ENCODE assay signal across 11 mouse cellular contexts in genomic region chr11:87666256-87667035, GRCm38 (mm10). TPM values are rescaled to one million over a fixed set of nuclear protein-coding genes. Genes with fewer than 3 reads are reported as not detected.
A peak's percentile ranks its signal among the peaks of the same experiment; 100 is the strongest.
DNase-seq lines count a peak whose midpoint lies in the region; ATAC-seq and TF ChIP-seq lines count a peak whose summit lies in the region.
"Had no signal": no experiment of that assay in that cellular context is flagged by ENCODE, and none has a peak within 500 bp of the region (broad histone marks: within the 10 kb centered on the region; RNA-seq: fewer than 3 reads in every experiment).

No protein-coding gene starts in this region.

- dilution Hi-C loops in CH12.LX (cut with MboI; ENCODE audit: extremely low pct_ligation_motif_present, extremely low pct_unique_long_range_greater_than_20kb, low sequenced_read_pairs) = no loop called here

- TF ChIP-seq POLR2A in CH12.LX (IDR thresholded peaks at IDR 0.05; ENCODE audit: low read depth, low read length) = peak; percentile 62

- no peaks in the 10 kb centered on the region for H3K4me1 ChIP-seq in kidney, postnatal 0 days (replicated peaks; ENCODE audit: insufficient read depth, low read length)
- H3K4me1 ChIP-seq in CH12.LX (ENCODE audit: control insufficient read depth in 1 of 2, insufficient read depth in 2 of 2) = peaks cover 4 to 39% of the 10 kb centered on the region in 2 experiments
- H3K4me1 ChIP-seq in liver, postnatal 0 days (ENCODE audit: insufficient read depth) = no peaks in the 10 kb centered on the region
- peaks cover 5% of the 10 kb centered on the region; the same call in 1 of the 2 replicates for H3K4me1 ChIP-seq in forebrain, embryonic 13.5 days

- H3K27me3 ChIP-seq in kidney, postnatal 0 days (ENCODE audit: insufficient read depth, low read length) = no peaks in the 10 kb centered on the region
- H3K27me3 ChIP-seq in CH12.LX (replicated peaks) = no peaks in the 10 kb centered on the region
- no peaks in the 10 kb centered on the region for H3K27me3 ChIP-seq in liver, postnatal 0 days (ENCODE audit: insufficient read depth, low read length)
- H3K27me3 ChIP-seq in forebrain, embryonic 13.5 days = peaks cover 15% of the 10 kb centered on the region

- peak overlapping the region; percentile 6; the same call in 1 of the 2 replicates for H3K27ac ChIP-seq in kidney, postnatal 0 days
- peak overlapping the region; percentile 85 for H3K27ac ChIP-seq in CH12.LX (ENCODE audit: insufficient read depth, low read depth)
- H3K27ac ChIP-seq in liver, postnatal 0 days (ENCODE audit: low read depth) = peak overlapping the region; percentile 84
- H3K27ac ChIP-seq in forebrain, embryonic 13.5 days = no peak overlapping the region
- H3K27ac ChIP-seq: hindbrain, embryonic 10.5 days had no signal

- WGBS in kidney, postnatal 0 days = 49% methylated on average over 12 of the region's 12 CpGs
- 40% methylated on average over 12 of the region's 12 CpGs for WGBS in liver, postnatal 0 days (ENCODE audit: insufficient replicate concordance)
- 82% methylated on average over 12 of the region's 12 CpGs for WGBS in forebrain, embryonic 13.5 days

- no peak for TF ChIP-seq RAD21 in CH12.LX (IDR thresholded peaks at IDR 0.05; ENCODE audit: low read depth, low read length)

- H3K4me2 ChIP-seq in kidney, postnatal 0 days (ENCODE audit: low read length) = peak overlapping the region; percentile 34
- peak overlapping the region; percentile 31 for H3K4me2 ChIP-seq in CH12.LX (ENCODE audit: insufficient read depth, low read depth, poor library complexity, severe bottlenecking)
- H3K4me2 ChIP-seq in liver, postnatal 0 days (ENCODE audit: low read depth, low read length) = peak overlapping the region; percentile 71
- H3K4me2 ChIP-seq in forebrain, embryonic 13.5 days = no peak overlapping the region

- no peaks in the 10 kb centered on the region for H3K9me3 ChIP-seq in kidney, postnatal 0 days (replicated peaks; ENCODE audit: low read length)
- peaks cover 2% of the 10 kb centered on the region for H3K9me3 ChIP-seq in CH12.LX (replicated peaks; ENCODE audit: low read length)
- no peaks in the 10 kb centered on the region for H3K9me3 ChIP-seq in liver, postnatal 0 days (ENCODE audit: low read length)
- H3K9me3 ChIP-seq in forebrain, embryonic 13.5 days (replicated peaks) = no peaks in the 10 kb centered on the region
- H3K9me3 ChIP-seq: hindbrain, embryonic 10.5 days had no signal

- no peak for TF ChIP-seq CTCF in kidney, postnatal 0 days (IDR thresholded peaks at IDR 0.05; ENCODE audit: low read depth)
- TF ChIP-seq CTCF in CH12.LX (conservative IDR thresholded peaks at IDR 0.05 in 1 of 2, IDR thresholded peaks at IDR 0.05 in 1 of 2; ENCODE audit: low read depth in 2 of 2, low read length in 2 of 2) = no peak
- TF ChIP-seq CTCF in liver, postnatal 0 days (IDR thresholded peaks at IDR 0.05; ENCODE audit: low read depth) = no peak

- peak overlapping the region; percentile 17 for H3K4me3 ChIP-seq in kidney, postnatal 0 days (replicated peaks; ENCODE audit: low read depth, low read length)
- peak overlapping the region; percentile 60 to 80 (median 80) for H3K4me3 ChIP-seq in CH12.LX (replicated peaks in 1 of 3; ENCODE audit: low read depth in 2 of 3, low read length in 2 of 3, poor library complexity in 1 of 3)
- peak overlapping the region; percentile 36 for H3K4me3 ChIP-seq in liver, postnatal 0 days (ENCODE audit: low read depth, low read length)
- H3K4me3 ChIP-seq in forebrain, embryonic 13.5 days = no peak overlapping the region
- H3K4me3 ChIP-seq: hindbrain, embryonic 10.5 days had no signal

- ATAC-seq in kidney, postnatal 0 days (replicated peaks; ENCODE audit: low FRiP score, low read depth) = no peak
- peak; percentile 65 for ATAC-seq in granulocyte monocyte progenitor cell, adult 5-6 weeks (replicated peaks; ENCODE audit: poor library complexity, severe bottlenecking)
- no peak for ATAC-seq in liver, postnatal 0 days
- ATAC-seq in forebrain, embryonic 13.5 days = no peak
- ATAC-seq: forebrain, embryonic 14.5 days had no signal

- H3K36me3 ChIP-seq in kidney, postnatal 0 days (ENCODE audit: insufficient read depth, low read length) = no peaks in the 10 kb centered on the region
- H3K36me3 ChIP-seq in CH12.LX (replicated peaks in 1 of 2; ENCODE audit: control insufficient read depth in 1 of 2, insufficient read depth in 1 of 2, low read length in 1 of 2) = peaks cover 3 to 24% of the 10 kb centered on the region in 2 experiments
- no peaks in the 10 kb centered on the region for H3K36me3 ChIP-seq in liver, postnatal 0 days (replicated peaks; ENCODE audit: insufficient read depth, low read length)
- no peaks in the 10 kb centered on the region for H3K36me3 ChIP-seq in forebrain, embryonic 13.5 days (ENCODE audit: poor library complexity, severe bottlenecking)
- H3K36me3 ChIP-seq: hindbrain, embryonic 10.5 days had no signal

- peak overlapping the region; percentile 32; the same call in 1 of the 2 replicates for H3K9ac ChIP-seq in kidney, postnatal 0 days (ENCODE audit: low read depth, low read length)
- H3K9ac ChIP-seq in CH12.LX (ENCODE audit: insufficient read depth, low read depth) = peak overlapping the region; percentile 99
- H3K9ac ChIP-seq in liver, postnatal 0 days (replicated peaks) = peak overlapping the region; percentile 37
- no peak overlapping the region for H3K9ac ChIP-seq in forebrain, embryonic 13.5 days

- DNase-seq in kidney, postnatal 0 days (ENCODE audit: low spot score) = no peak
- no peak for DNase-seq in kidney, postnatal 14 days
- peak; percentile 63 for DNase-seq in CH12.LX (ENCODE audit: extremely low read depth)
- DNase-seq in liver, postnatal 0 days = no peak
- DNase-seq in natural killer cell, adult 2 months (ENCODE audit: low spot score in 2 of 2) = no peak
- no peak for DNase-seq in gastrocnemius, adult 18-20 months (ENCODE audit: low spot score)

- peaks cover 80% of the 10 kb centered on the region for H3K79me2 ChIP-seq in CH12.LX (replicated peaks; ENCODE audit: control insufficient read depth, extremely low read depth, insufficient read depth, poor library complexity, severe bottlenecking)

- in situ Hi-C loops in CH12.LX (cut with MboI; ENCODE audit: low pct_ligation_motif_present, low pct_unique_long_range_greater_than_20kb, low sequenced_read_pairs) = no loop called here

- no peak for TF ChIP-seq EP300 in CH12.LX (IDR thresholded peaks at IDR 0.05; ENCODE audit: low read length)
- TF ChIP-seq EP300 in liver, postnatal 0 days (IDR thresholded peaks at IDR 0.05; ENCODE audit: low read depth) = no peak

TF ChIP-seq in CH12.LX, 34 proteins besides CTCF, POLR2A, EP300 and RAD21 (continues in another document):
- TF ChIP-seq MXI1 (IDR thresholded peaks at IDR 0.05; ENCODE audit: low read depth, low read length) (peak; percentile 42; the same call in 1 of the 2 replicates), KAT2A (IDR thresholded peaks at IDR 0.05; ENCODE audit: insufficient replicate concordance, low read length) (no peak), NRF1 (IDR thresholded peaks at IDR 0.05; ENCODE audit: low read depth, low read length) (no peak), MYC (IDR thresholded peaks at IDR 0.05; ENCODE audit: low read depth, low read length) (peak; percentile 62; the same call in 1 of the 2 replicates), POLR2AphosphoS2 (IDR thresholded peaks at IDR 0.05; ENCODE audit: low read depth, low read length) (no peak), MAX (IDR thresholded peaks at IDR 0.05; ENCODE audit: low read length) (no peak), BHLHE40 (IDR thresholded peaks at IDR 0.05; ENCODE audit: low read depth, low read length) (peak; percentile 40; the same call in 1 of the 2 replicates), SIN3A (IDR thresholded peaks at IDR 0.05; ENCODE audit: low read length) (peak; percentile 85; the same call in 1 of the 2 replicates), MAFK (IDR thresholded peaks at IDR 0.05; ENCODE audit: insufficient replicate concordance, low read length) (no peak), ZMIZ1 (IDR thresholded peaks at IDR 0.05; ENCODE audit: low read depth, low read length) (no peak), ELF1 (IDR thresholded peaks at IDR 0.05; ENCODE audit: low read depth, low read length) (no peak), USF2 (conservative IDR thresholded peaks at IDR 0.05; ENCODE audit: low read depth, low read length) (no peak), TBP (conservative IDR thresholded peaks at IDR 0.05; ENCODE audit: low read depth, low read length) (no peak; the same call in none of the 2 replicates), TCF12 (IDR thresholded peaks at IDR 0.05; ENCODE audit: low read depth, low read length) (peak; percentile 62), MEF2A (IDR thresholded peaks at IDR 0.05; ENCODE audit: borderline replicate concordance, low read depth, low read length) (0 out of 2 replicates have a peak, but pooled peaks have one; percentile 22), HCFC1 (IDR thresholded peaks at IDR 0.05; ENCODE audit: low read depth, low read length) (no peak), CHD1 (IDR thresholded peaks at IDR 0.05; ENCODE audit: low read depth, low read length) (no peak), ETS1 (conservative IDR thresholded peaks at IDR 0.05; ENCODE audit: low read depth, low read length) (no peak)

RNA-seq across cellular contexts. Expression of gene Rnf43, which starts 3.9 kb away (rescaled TPM):
- 5.5 and 6.2 TPM in 2 replicates for polyA plus RNA-seq in kidney, postnatal 0 days (2015; fragmentation: Nextera tagmentation; extraction: Ambion mirVana)
- total RNA-seq in CH12.LX (2012; rRNA removed) (23.8 and 27.7 TPM in 2 replicates), CH12.LX (2014; rRNA removed) (10.7 and 12.2 TPM in 2 replicates)
- 26.3 and 27.8 TPM in 2 replicates for polyA plus RNA-seq in CH12.LX (2012; ENCODE audit: insufficient read length, low read depth)
- total RNA-seq in granulocyte monocyte progenitor cell, adult 5-6 weeks (2014; fragmentation: Nextera tagmentation) = 4.5 and 16.1 TPM in 2 replicates
- total RNA-seq in granulocyte monocyte progenitor cell, adult 5-6 weeks (2017) = 4.2 and 6.7 TPM in 2 replicates
- 4.2 and 5.8 TPM in 2 replicates for polyA plus RNA-seq in liver, postnatal 0 days (2015; fragmentation: Nextera tagmentation; extraction: Ambion mirVana)
- polyA plus RNA-seq in forebrain, embryonic 13.5 days (2015; fragmentation: Nextera tagmentation; extraction: Ambion mirVana) = 0.70 and 1.5 TPM in 2 replicates
- 1 to 10 TPM in 1 of 2 experiments, under 1 TPM in 1; 0.69 to 1.1 TPM for total RNA-seq in gastrocnemius, adult 18-20 months (2021)

RNA-seq across cellular contexts. Expression of gene Hsf5, which starts 49.5 kb away (rescaled TPM):
- polyA plus RNA-seq in kidney, postnatal 0 days (2015; fragmentation: Nextera tagmentation; extraction: Ambion mirVana) = 0.11 and 0.16 TPM in 2 replicates
- total RNA-seq in CH12.LX (2012; rRNA removed) (0.04 TPM in 1 of 2 replicates, not detected in the other), CH12.LX (2014; rRNA removed) (not detected in 2 replicates)
- not detected in 2 replicates for polyA plus RNA-seq in CH12.LX (2012; ENCODE audit: insufficient read length, low read depth)
- total RNA-seq in granulocyte monocyte progenitor cell, adult 5-6 weeks (2014; fragmentation: Nextera tagmentation) = not detected in 2 replicates
- not detected in 2 replicates for total RNA-seq in granulocyte monocyte progenitor cell, adult 5-6 weeks (2017)
- 0.04 TPM in 1 of 2 replicates, not detected in the other for polyA plus RNA-seq in liver, postnatal 0 days (2015; fragmentation: Nextera tagmentation; extraction: Ambion mirVana)
- polyA plus RNA-seq in forebrain, embryonic 13.5 days (2015; fragmentation: Nextera tagmentation; extraction: Ambion mirVana) = 0.27 and 0.53 TPM in 2 replicates
- not detected for total RNA-seq in gastrocnemius, adult 18-20 months (2021)
- total RNA-seq: common myeloid progenitor, adult 5-6 weeks had no signal
